Mouse (Mus musculus): ENCODE measurements around the gene Zfp335. TPM values are rescaled to one million over a fixed set of nuclear protein-coding genes. Genes with fewer than 3 reads are reported as not detected.

The Zfp335 gene
- polyA plus RNA-seq, 1 experiment from 2014 or later: 16.2 TPM

GRCm38 (mm10) chr2:164935991-164936390 is 24.4 kb upstream of the Zfp335 start:
- H3K4me1 ChIP-seq (ENCODE audit: control insufficient read depth, insufficient read depth, low read length): peaks cover 17% of the 10 kb centered on the region
- H3K9me3 ChIP-seq (replicated peaks; ENCODE audit: control insufficient read depth, low read length, poor library complexity, severe bottlenecking): no peaks in the 10 kb centered on the region
- H3K27ac ChIP-seq (ENCODE audit: low read length): no peak overlapping the region
- no peaks in the 10 kb centered on the region; the same call in 1 of the 2 replicates for H3K27me3 ChIP-seq (ENCODE audit: control insufficient read depth, insufficient read depth, low read depth, low read length)
- no peaks in the 10 kb centered on the region for H3K36me3 ChIP-seq (ENCODE audit: control insufficient read depth, insufficient read depth, low read length)
- H3K9ac ChIP-seq (ENCODE audit: low read depth, low read length): no peak overlapping the region
- WGBS: 90% methylated on average over 4 of the region's 4 CpGs
- no peak overlapping the region for H3K4me3 ChIP-seq (ENCODE audit: low read depth, low read length)
- H3K4me2 ChIP-seq (ENCODE audit: low read length): no peak overlapping the region
- no peak for ATAC-seq

- Histone ChIP-seq H3K9me3 (replicated peaks; ENCODE audit: control insufficient read depth, low read length, poor library complexity, severe bottlenecking) (no peaks in the 10 kb centered on the region), H3K27ac (ENCODE audit: low read length) (no peak overlapping the region), H3K4me1 (ENCODE audit: control insufficient read depth, insufficient read depth, low read length) (peaks cover 4% of the 10 kb centered on the region; the same call in 1 of the 2 replicates), H3K9ac (ENCODE audit: low read depth, low read length) (no peak overlapping the region), H3K4me2 (ENCODE audit: low read length) (no peak overlapping the region), H3K27me3 (ENCODE audit: control insufficient read depth, insufficient read depth, low read depth, low read length) (no peaks in the 10 kb centered on the region; the same call in 1 of the 2 replicates), H3K4me3 (ENCODE audit: low read depth, low read length) (no peak overlapping the region), H3K36me3 (ENCODE audit: control insufficient read depth, insufficient read depth, low read length) (no peaks in the 10 kb centered on the region)
- 40% methylated on average over 7 of the region's 10 CpGs for WGBS
- ATAC-seq: no peak
Measured at GRCm38 (mm10) chr2:164933534-164933933, 22.0 kb upstream of the Zfp335 start.

GRCm38 (mm10) chr2:164930706-164931581 is 19.4 kb upstream of the Zfp335 start:
- ATAC-seq: no peak
- Histone ChIP-seq H3K36me3 (ENCODE audit: control insufficient read depth, insufficient read depth, low read length) (no peaks in the 10 kb centered on the region), H3K4me3 (ENCODE audit: low read depth, low read length) (no peak overlapping the region), H3K4me1 (ENCODE audit: control insufficient read depth, insufficient read depth, low read length) (no peaks in the 10 kb centered on the region), H3K27ac (ENCODE audit: low read length) (no peak overlapping the region), H3K9ac (ENCODE audit: low read depth, low read length) (no peak overlapping the region), H3K27me3 (ENCODE audit: control insufficient read depth, insufficient read depth, low read depth, low read length) (no peaks in the 10 kb centered on the region; the same call in 1 of the 2 replicates), H3K4me2 (ENCODE audit: low read length) (no peak overlapping the region), H3K9me3 (replicated peaks; ENCODE audit: control insufficient read depth, low read length, poor library complexity, severe bottlenecking) (no peaks in the 10 kb centered on the region)
- WGBS: 64% methylated on average over 11 of the region's 11 CpGs

- Histone ChIP-seq H3K9ac (ENCODE audit: low read depth, low read length) (no peak overlapping the region), H3K27me3 (ENCODE audit: control insufficient read depth, insufficient read depth, low read depth, low read length) (no peaks in the 10 kb centered on the region), H3K4me3 (ENCODE audit: low read depth, low read length) (no peak overlapping the region), H3K9me3 (replicated peaks; ENCODE audit: control insufficient read depth, low read length, poor library complexity, severe bottlenecking) (no peaks in the 10 kb centered on the region), H3K4me2 (ENCODE audit: low read length) (no peak overlapping the region), H3K4me1 (ENCODE audit: control insufficient read depth, insufficient read depth, low read length) (peaks cover 7% of the 10 kb centered on the region), H3K27ac (ENCODE audit: low read length) (no peak overlapping the region), H3K36me3 (ENCODE audit: control insufficient read depth, insufficient read depth, low read length) (no peaks in the 10 kb centered on the region)
- ATAC-seq: peak; percentile 62; the same call in 1 of the 2 replicates
- 37% methylated on average over 11 of the region's 11 CpGs for WGBS
Measured at GRCm38 (mm10) chr2:164924100-164924857, 12.7 kb upstream of the Zfp335 start.

GRCm38 (mm10) chr2:164923291-164923690 is 11.7 kb upstream of the Zfp335 start:
- Histone ChIP-seq H3K4me3 (ENCODE audit: low read depth, low read length) (no peak overlapping the region), H3K4me2 (ENCODE audit: low read length) (no peak overlapping the region), H3K27ac (ENCODE audit: low read length) (no peak overlapping the region), H3K27me3 (ENCODE audit: control insufficient read depth, insufficient read depth, low read depth, low read length) (no peaks in the 10 kb centered on the region), H3K36me3 (ENCODE audit: control insufficient read depth, insufficient read depth, low read length) (no peaks in the 10 kb centered on the region), H3K4me1 (ENCODE audit: control insufficient read depth, insufficient read depth, low read length) (peaks cover 7% of the 10 kb centered on the region), H3K9ac (ENCODE audit: low read depth, low read length) (no peak overlapping the region), H3K9me3 (replicated peaks; ENCODE audit: control insufficient read depth, low read length, poor library complexity, severe bottlenecking) (no peaks in the 10 kb centered on the region)
- 50% methylated on average over 4 of the region's 4 CpGs for WGBS
- no peak for ATAC-seq

- Histone ChIP-seq H3K4me1 (ENCODE audit: control insufficient read depth, insufficient read depth, low read length) (peaks cover 7% of the 10 kb centered on the region), H3K9me3 (replicated peaks; ENCODE audit: control insufficient read depth, low read length, poor library complexity, severe bottlenecking) (no peaks in the 10 kb centered on the region), H3K27me3 (ENCODE audit: control insufficient read depth, insufficient read depth, low read depth, low read length) (no peaks in the 10 kb centered on the region), H3K27ac (ENCODE audit: low read length) (no peak overlapping the region), H3K9ac (ENCODE audit: low read depth, low read length) (no peak overlapping the region), H3K36me3 (ENCODE audit: control insufficient read depth, insufficient read depth, low read length) (no peaks in the 10 kb centered on the region), H3K4me2 (ENCODE audit: low read length) (no peak overlapping the region), H3K4me3 (ENCODE audit: low read depth, low read length) (no peak overlapping the region)
- 0 out of 2 replicates have a peak, but pooled peaks have one; percentile 43 for ATAC-seq
- 58% methylated on average over 7 of the region's 7 CpGs for WGBS
Measured at GRCm38 (mm10) chr2:164921984-164922383, 10.4 kb upstream of the Zfp335 start.

GRCm38 (mm10) chr2:164918325-164918724 is 6.8 kb upstream of the Zfp335 start:
- 61% methylated on average over 4 of the region's 5 CpGs for WGBS
- H3K4me3 ChIP-seq (ENCODE audit: low read depth, low read length): no peak overlapping the region
- no peaks in the 10 kb centered on the region for H3K27me3 ChIP-seq (ENCODE audit: control insufficient read depth, insufficient read depth, low read depth, low read length)
- H3K9me3 ChIP-seq (replicated peaks; ENCODE audit: control insufficient read depth, low read length, poor library complexity, severe bottlenecking): no peaks in the 10 kb centered on the region
- no peak overlapping the region for H3K4me2 ChIP-seq (ENCODE audit: low read length)
- no peak overlapping the region for H3K27ac ChIP-seq (ENCODE audit: low read length)
- peaks cover 4% of the 10 kb centered on the region; the same call in 1 of the 2 replicates for H3K4me1 ChIP-seq (ENCODE audit: control insufficient read depth, insufficient read depth, low read length)
- ATAC-seq: peak; percentile 6; the same call in 1 of the 2 replicates
- no peaks in the 10 kb centered on the region for H3K36me3 ChIP-seq (ENCODE audit: control insufficient read depth, insufficient read depth, low read length)
- no peak overlapping the region for H3K9ac ChIP-seq (ENCODE audit: low read depth, low read length)

- WGBS: 68% methylated on average over 10 of the region's 10 CpGs
- Histone ChIP-seq H3K4me3 (ENCODE audit: low read depth, low read length) (no peak overlapping the region), H3K27me3 (ENCODE audit: control insufficient read depth, insufficient read depth, low read depth, low read length) (no peaks in the 10 kb centered on the region), H3K36me3 (ENCODE audit: control insufficient read depth, insufficient read depth, low read length) (no peaks in the 10 kb centered on the region), H3K4me1 (ENCODE audit: control insufficient read depth, insufficient read depth, low read length) (peaks cover 5% of the 10 kb centered on the region), H3K4me2 (ENCODE audit: low read length) (no peak overlapping the region), H3K27ac (ENCODE audit: low read length) (no peak overlapping the region), H3K9me3 (replicated peaks; ENCODE audit: control insufficient read depth, low read length, poor library complexity, severe bottlenecking) (no peaks in the 10 kb centered on the region), H3K9ac (ENCODE audit: low read depth, low read length) (no peak overlapping the region)
- no peak for ATAC-seq
Measured at GRCm38 (mm10) chr2:164917371-164917770, 5.8 kb upstream of the Zfp335 start.

- Histone ChIP-seq H3K4me2 (ENCODE audit: low read length) (no peak overlapping the region), H3K9ac (ENCODE audit: low read depth, low read length) (no peak overlapping the region), H3K36me3 (ENCODE audit: control insufficient read depth, insufficient read depth, low read length) (no peaks in the 10 kb centered on the region), H3K4me1 (ENCODE audit: control insufficient read depth, insufficient read depth, low read length) (peaks cover 5% of the 10 kb centered on the region), H3K4me3 (ENCODE audit: low read depth, low read length) (no peak overlapping the region), H3K27ac (ENCODE audit: low read length) (no peak overlapping the region), H3K27me3 (ENCODE audit: control insufficient read depth, insufficient read depth, low read depth, low read length) (no peaks in the 10 kb centered on the region), H3K9me3 (replicated peaks; ENCODE audit: control insufficient read depth, low read length, poor library complexity, severe bottlenecking) (no peaks in the 10 kb centered on the region)
- ATAC-seq: no peak
- 82% methylated on average over 5 of the region's 5 CpGs for WGBS
Measured at GRCm38 (mm10) chr2:164916820-164917219, 5.3 kb upstream of the Zfp335 start.
